Mouse (Mus musculus) intestine, embryonic 16.5 days (tissue): ENCODE data around the gene Zmym2. TPM values are rescaled to one million over a fixed set of nuclear protein-coding genes. Genes with fewer than 3 reads are reported as not detected.

Experiments
- ATAC-seq: fragments of 200-750 bp; cut with Nextera tagmentation; 2 replicates; pipeline ENCODE4 v1.8.0; 2017; ENCODE audit warnings: moderate TSS enrichment, moderate library complexity
- H3K27ac ChIP-seq: fragments of 300-500 bp; sonication (generic); 2 replicates; pipeline ENCODE4 v1.5.1; 2014; ENCODE audit warnings: mild to moderate bottlenecking, low read length
- H3K27me3 ChIP-seq: fragments of 300-500 bp; sonication (generic); replicated peaks from 2 replicates; pipeline ENCODE4 v1.6.1; 2014; ENCODE audit warnings: low read length, control low read depth, mixed read lengths; ENCODE audit not compliant: control insufficient read depth, insufficient read depth
- H3K36me3 ChIP-seq: fragments of 300-500 bp; sonication (generic); 2 replicates; pipeline ENCODE4 v1.6.1; 2014; ENCODE audit warnings: low read length, control low read depth; ENCODE audit not compliant: control insufficient read depth, insufficient read depth
- H3K4me1 ChIP-seq: fragments of 300-500 bp; sonication (generic); 2 replicates; pipeline ENCODE4 v1.6.1; 2014; ENCODE audit warnings: low read length, control low read depth, mixed read lengths; ENCODE audit not compliant: control insufficient read depth, insufficient read depth
- H3K4me2 ChIP-seq: fragments of 300-500 bp; sonication (generic); 2 replicates; pipeline ENCODE4 v1.6.1; 2014; ENCODE audit warnings: low read depth, low read length, control low read depth
- H3K4me3 ChIP-seq: fragments of 300-500 bp; sonication (generic); 2 replicates; pipeline ENCODE4 v1.5.1; 2014; ENCODE audit warnings: mild to moderate bottlenecking, low read length
- H3K9ac ChIP-seq: fragments of 300-500 bp; sonication (generic); 2 replicates; pipeline ENCODE4 v1.6.1; 2014; ENCODE audit warnings: low read depth, low read length
- H3K9me3 ChIP-seq: fragments of 300-500 bp; sonication (generic); 2 replicates; pipeline ENCODE4 v1.6.1; 2016; ENCODE audit warnings: low read length, control low read depth; ENCODE audit not compliant: control insufficient read depth
- WGBS: fragments of 180-500 bp; shearing (Covaris S2); extraction: QIAGEN DNeasy Blood & Tissue Kit; methylation state at CpG from one replicate; pipeline ENCODE4 v1.1.7; 2014; 5-methylcytosine and 5-hydroxymethylcytosine counted together
- polyA plus RNA-seq: library from polyadenylated mRNA; unstranded; fragments of >200 nt; fragmentation: Nextera tagmentation; extraction: Ambion mirVana; gene quantifications from 2 replicates; pipeline ENCODE4 v1.2.1, GENCODE M21; 2015

Zmym2 gene
- polyA plus RNA-seq, 1 experiment from 2014 or later: 23.4 TPM

DNA sequence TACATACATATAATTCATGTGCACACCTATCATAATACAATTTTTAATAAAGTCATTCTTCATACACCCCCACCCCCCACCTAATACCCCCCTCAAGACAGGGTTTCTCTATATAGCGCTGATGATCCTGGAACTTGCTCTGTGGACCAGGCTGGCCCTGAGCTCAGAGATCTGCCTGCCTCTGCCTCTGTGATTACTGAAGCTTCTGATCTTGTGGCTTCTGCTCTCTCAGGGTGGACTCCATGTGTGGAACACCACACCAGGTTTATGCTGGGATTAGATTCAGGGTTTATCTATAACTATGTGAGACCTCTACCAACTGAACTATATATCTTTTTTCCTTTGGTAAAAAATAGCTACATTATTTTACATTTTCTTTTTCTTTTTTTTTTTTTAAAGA is 10.1 kb downstream of the Zmym2 start:
- Histone ChIP-seq H3K27ac (no peak overlapping the region), H3K4me3 (no peak overlapping the region), H3K9me3 (no peaks in the 10 kb centered on the region), H3K36me3 (no peaks in the 10 kb centered on the region), H3K4me2 (no peak overlapping the region), H3K4me1 (no peaks in the 10 kb centered on the region), H3K9ac (no peak overlapping the region), H3K27me3 (no peaks in the 10 kb centered on the region)
- 100% methylated on average over 1 of the region's 1 CpGs for WGBS
- ATAC-seq: no peak

- 89% methylated on average over 2 of the region's 2 CpGs for WGBS
- H3K4me2 ChIP-seq: no peak overlapping the region
- H3K27ac ChIP-seq: no peak overlapping the region
- no peaks in the 10 kb centered on the region for H3K27me3 ChIP-seq
- no peak for ATAC-seq
- no peak overlapping the region for H3K9ac ChIP-seq
- no peak overlapping the region for H3K4me3 ChIP-seq
- no peaks in the 10 kb centered on the region for H3K4me1 ChIP-seq
- no peaks in the 10 kb centered on the region for H3K36me3 ChIP-seq
- no peaks in the 10 kb centered on the region for H3K9me3 ChIP-seq
These were observed 11.0 kb downstream of the Zmym2 start for GRCm38 (mm10) chr14:56897475-56897874.

DNA sequence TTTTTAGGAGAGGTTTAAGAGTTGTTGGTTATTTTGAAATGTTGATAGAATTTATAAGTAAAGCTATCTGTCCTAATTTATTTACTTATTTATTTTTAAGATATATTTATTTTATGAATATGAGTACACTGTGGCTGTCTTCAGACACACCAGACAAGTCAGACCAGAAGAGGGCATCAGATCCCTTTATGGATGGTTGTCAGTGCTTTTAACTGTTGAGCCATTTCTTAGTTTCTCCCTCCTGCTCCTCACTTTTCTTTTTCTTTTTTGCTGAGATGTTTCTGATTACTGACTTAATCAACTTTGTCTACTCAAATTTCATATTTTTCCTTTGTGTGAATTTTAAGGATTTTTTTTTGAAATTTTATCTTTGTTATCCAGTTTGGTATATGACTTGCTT is 13.2 kb downstream of the Zmym2 start:
- Histone ChIP-seq H3K4me1 (no peaks in the 10 kb centered on the region), H3K36me3 (no peaks in the 10 kb centered on the region; the same call in 1 of the 2 replicates), H3K9ac (no peak overlapping the region), H3K9me3 (no peaks in the 10 kb centered on the region), H3K27me3 (no peaks in the 10 kb centered on the region), H3K27ac (no peak overlapping the region), H3K4me3 (no peak overlapping the region), H3K4me2 (no peak overlapping the region)
- no peak for ATAC-seq

DNA sequence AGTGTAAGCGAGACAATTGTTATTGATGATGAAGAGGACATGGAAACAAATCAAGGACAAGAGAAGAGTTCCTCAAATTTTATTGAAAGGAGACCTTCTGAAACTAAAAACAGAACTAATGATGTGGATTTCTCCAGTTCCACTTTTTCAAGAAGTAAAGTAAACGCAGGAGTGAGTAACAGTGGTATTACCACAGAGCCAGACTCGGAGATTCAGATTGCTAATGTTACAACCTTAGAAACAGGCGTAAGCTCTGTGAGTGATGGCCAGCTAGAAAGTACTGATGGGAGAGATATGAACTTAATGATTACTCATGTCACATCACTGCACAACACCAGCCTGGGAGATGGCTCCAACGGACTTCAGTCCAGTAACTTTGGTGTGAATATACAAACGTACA is 16.6 kb downstream of the Zmym2 start:
- 80% methylated on average over 6 of the region's 6 CpGs for WGBS
- ATAC-seq: no peak
- Histone ChIP-seq H3K27me3 (no peaks in the 10 kb centered on the region), H3K4me3 (no peak overlapping the region), H3K4me2 (no peak overlapping the region), H3K36me3 (peaks cover 3% of the 10 kb centered on the region; the same call in 1 of the 2 replicates), H3K9ac (no peak overlapping the region), H3K4me1 (no peaks in the 10 kb centered on the region), H3K9me3 (no peaks in the 10 kb centered on the region), H3K27ac (no peak overlapping the region)

DNA sequence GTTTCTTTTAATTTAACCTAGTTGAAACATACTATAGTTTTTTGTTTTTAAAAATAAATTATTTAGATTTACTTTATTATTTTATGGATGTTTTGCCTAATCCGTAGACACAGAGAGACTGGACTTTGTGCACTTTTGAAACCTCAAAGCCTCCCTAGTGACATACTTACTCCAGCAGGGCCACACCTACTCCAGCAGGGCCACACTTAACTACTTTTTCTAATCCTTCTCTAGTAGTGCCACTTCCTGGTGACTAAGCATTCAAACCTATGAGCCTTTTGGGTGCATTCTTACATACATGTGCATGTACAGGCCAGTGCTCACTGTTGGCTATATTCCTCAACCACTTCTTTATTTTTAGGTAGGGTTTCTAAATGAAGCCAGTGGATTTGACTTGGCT is 19.2 kb downstream of the Zmym2 start:
- Histone ChIP-seq H3K4me1 (no peaks in the 10 kb centered on the region), H3K4me2 (no peak overlapping the region), H3K27ac (no peak overlapping the region), H3K9me3 (no peaks in the 10 kb centered on the region), H3K36me3 (peaks cover 3% of the 10 kb centered on the region; the same call in 1 of the 2 replicates), H3K9ac (no peak overlapping the region), H3K4me3 (no peak overlapping the region), H3K27me3 (no peaks in the 10 kb centered on the region)
- WGBS: 76% methylated on average over 1 of the region's 1 CpGs
- ATAC-seq: peak; percentile 63

DNA sequence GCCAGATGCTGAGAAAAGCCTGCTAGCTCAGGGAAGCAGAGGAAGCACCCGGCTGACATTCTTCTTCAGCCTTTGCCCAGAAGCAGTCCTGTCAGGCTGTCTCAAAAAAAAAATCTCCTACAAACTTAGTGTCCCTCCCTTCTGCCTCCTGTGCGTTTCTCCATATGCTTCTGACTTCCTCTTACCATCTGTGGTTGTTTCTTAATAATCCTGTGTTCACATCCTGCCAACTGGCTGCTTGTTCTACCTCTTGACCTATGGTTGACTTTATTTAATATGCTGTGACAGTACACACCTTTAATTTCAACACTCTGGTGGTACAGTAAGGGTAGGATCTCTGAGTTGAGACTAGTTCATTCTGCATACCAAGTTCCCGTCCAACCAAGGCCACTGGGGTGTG is 32.1 kb downstream of the Zmym2 start:
- H3K9ac ChIP-seq: no peak overlapping the region
- H3K4me2 ChIP-seq: no peak overlapping the region
- H3K4me3 ChIP-seq: no peak overlapping the region
- H3K36me3 ChIP-seq: no peaks in the 10 kb centered on the region
- WGBS: 67% methylated on average over 3 of the region's 3 CpGs
- no peak overlapping the region for H3K27ac ChIP-seq
- no peak for ATAC-seq
- H3K27me3 ChIP-seq: no peaks in the 10 kb centered on the region
- no peaks in the 10 kb centered on the region for H3K9me3 ChIP-seq
- H3K4me1 ChIP-seq: no peaks in the 10 kb centered on the region

DNA sequence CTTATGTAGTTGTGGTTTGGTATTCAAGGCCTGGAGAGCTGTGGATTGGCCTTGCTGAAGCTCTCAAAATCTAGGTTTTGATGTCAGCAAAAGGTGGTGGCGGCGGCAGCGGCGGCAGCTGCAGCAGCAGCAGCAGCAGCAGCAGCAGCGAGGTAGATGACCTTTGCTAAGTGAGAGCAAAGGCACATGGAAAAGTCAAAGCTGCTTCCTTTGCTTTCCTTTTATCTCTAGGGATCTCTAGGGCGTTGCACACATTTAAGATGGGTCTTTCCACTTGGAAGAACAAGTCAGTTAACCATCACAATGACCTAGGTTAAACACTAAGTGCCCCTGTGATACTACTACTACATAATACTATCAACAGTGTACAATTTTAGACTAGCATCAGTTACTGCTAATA is 49.0 kb downstream of the Zmym2 start:
- Histone ChIP-seq H3K27ac (no peak overlapping the region), H3K4me2 (no peak overlapping the region), H3K36me3 (no peaks in the 10 kb centered on the region; the same call in 1 of the 2 replicates), H3K4me1 (no peaks in the 10 kb centered on the region), H3K27me3 (no peaks in the 10 kb centered on the region), H3K9me3 (no peaks in the 10 kb centered on the region), H3K4me3 (no peak overlapping the region), H3K9ac (no peak overlapping the region)
- WGBS: 85% methylated on average over 6 of the region's 6 CpGs
- ATAC-seq: no peak

DNA sequence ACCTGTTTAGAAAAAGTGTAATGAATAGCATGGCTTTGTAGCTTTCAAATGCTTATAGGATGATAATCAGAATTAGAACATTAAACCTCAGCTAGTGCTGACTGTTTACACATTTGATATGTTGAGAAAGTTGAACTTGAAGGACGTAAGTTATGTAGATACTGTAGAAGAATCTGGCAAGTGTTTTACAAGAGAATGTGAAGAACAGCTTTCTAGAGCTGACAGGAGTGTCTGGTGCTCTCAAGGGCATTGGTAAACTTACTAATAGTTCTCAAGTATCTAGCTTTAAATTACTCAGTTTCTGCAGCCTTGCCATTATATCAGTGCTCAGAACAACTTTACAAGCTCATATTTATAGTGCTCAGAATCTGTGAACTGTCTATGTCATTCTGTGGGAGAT is 53.5 kb downstream of the Zmym2 start:
- H3K4me3 ChIP-seq: no peak overlapping the region
- no peak overlapping the region for H3K9ac ChIP-seq
- H3K4me2 ChIP-seq: no peak overlapping the region
- H3K4me1 ChIP-seq: no peaks in the 10 kb centered on the region
- H3K9me3 ChIP-seq: no peaks in the 10 kb centered on the region
- 93% methylated on average over 1 of the region's 1 CpGs for WGBS
- no peaks in the 10 kb centered on the region; the same call in 1 of the 2 replicates for H3K36me3 ChIP-seq
- H3K27me3 ChIP-seq: no peaks in the 10 kb centered on the region
- no peak for ATAC-seq
- no peak overlapping the region for H3K27ac ChIP-seq

GRCm38 (mm10) chr14:56952928-56953327 is 66.5 kb downstream of the Zmym2 start:
- peaks cover 7% of the 10 kb centered on the region; the same call in 1 of the 2 replicates for H3K36me3 ChIP-seq

DNA sequence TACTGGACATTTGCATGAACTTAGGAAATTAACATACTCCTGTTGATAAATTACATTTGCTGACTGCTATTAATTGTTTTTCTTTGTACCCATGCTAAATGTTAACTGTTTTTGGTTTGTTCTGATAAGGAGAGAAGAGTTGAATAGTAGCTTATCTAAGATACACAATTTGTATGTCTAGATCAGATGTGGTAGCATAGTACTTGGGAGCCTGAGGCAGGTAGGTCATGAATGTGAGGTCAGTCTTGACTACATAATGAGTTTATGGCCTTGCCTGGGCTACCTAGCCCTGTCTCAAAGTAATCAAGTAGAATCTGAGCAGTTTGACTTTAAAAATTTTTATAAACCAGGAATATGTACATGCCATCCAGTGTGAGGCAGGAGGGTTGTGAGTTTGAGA is 67.9 kb downstream of the Zmym2 start:
- no peak overlapping the region for H3K27ac ChIP-seq
- H3K9me3 ChIP-seq: no peaks in the 10 kb centered on the region
- no peaks in the 10 kb centered on the region for H3K27me3 ChIP-seq
- no peak overlapping the region for H3K9ac ChIP-seq
- ATAC-seq: no peak
- H3K4me2 ChIP-seq: no peak overlapping the region
- H3K4me3 ChIP-seq: no peak overlapping the region
- no peaks in the 10 kb centered on the region for H3K4me1 ChIP-seq
- peaks cover 8% of the 10 kb centered on the region; the same call in 1 of the 2 replicates for H3K36me3 ChIP-seq

More at GRCm38 (mm10) chr14:56952928-56953327, 66.5 kb downstream of the Zmym2 start:
- no peaks in the 10 kb centered on the region for H3K4me1 ChIP-seq
- no peak overlapping the region for H3K27ac ChIP-seq
- H3K27me3 ChIP-seq: no peaks in the 10 kb centered on the region
- 96% methylated on average over 4 of the region's 4 CpGs for WGBS
- H3K9ac ChIP-seq: no peak overlapping the region
- no peaks in the 10 kb centered on the region for H3K9me3 ChIP-seq
- no peak for ATAC-seq
- H3K4me2 ChIP-seq: no peak overlapping the region
- no peak overlapping the region for H3K4me3 ChIP-seq
